Mouse (Mus musculus) erythroblast, embryonic 14.5 days (primary cell): ENCODE measurements around the gene Slc3a2. TPM values are rescaled to one million over a fixed set of nuclear protein-coding genes. Genes with fewer than 3 reads are reported as not detected.

Source experiments
- H3K27me3 ChIP-seq: 2 replicates; pipeline ENCODE4 v1.6.1; 2012; ENCODE audit warnings: inconsistent platforms; ENCODE audit not compliant: control insufficient read depth
- H3K36me3 ChIP-seq: 2 replicates; pipeline ENCODE4 v1.6.1; 2012; ENCODE audit warnings: mild to moderate bottlenecking, inconsistent platforms; ENCODE audit not compliant: control insufficient read depth
- H3K4me1 ChIP-seq: 2 replicates; pipeline ENCODE4 v1.6.1; 2012; ENCODE audit warnings: inconsistent platforms; ENCODE audit not compliant: control insufficient read depth
- H3K4me3 ChIP-seq: replicated peaks from 2 replicates; pipeline ENCODE3; 2012; ENCODE audit warnings: moderate library complexity, mild to moderate bottlenecking, inconsistent platforms
- H3K9me3 ChIP-seq: 2 replicates; pipeline ENCODE4 v1.6.1; 2012; ENCODE audit warnings: low read length, inconsistent platforms, mixed read lengths; ENCODE audit not compliant: control insufficient read depth
- GATA1 ChIP-seq: IDR thresholded peaks from 2 replicates; pipeline ENCODE4 v1.6.1; 2012; ENCODE audit warnings: low read length, inconsistent platforms, mixed read lengths
- TAL1 ChIP-seq: IDR thresholded peaks from 3 replicates; pipeline ENCODE4 v1.6.1; 2012; ENCODE audit warnings: low read length, inconsistent platforms, mixed read lengths
- polyA plus RNA-seq: library from polyadenylated mRNA; stranded (reverse); fragments of >175 nt; gene quantifications from 2 replicates; pipeline ENCODE4 v1.2.3, GENCODE M21; 2012

Slc3a2 gene
- polyA plus RNA-seq, 1 experiment: 33.5 TPM

DNA sequence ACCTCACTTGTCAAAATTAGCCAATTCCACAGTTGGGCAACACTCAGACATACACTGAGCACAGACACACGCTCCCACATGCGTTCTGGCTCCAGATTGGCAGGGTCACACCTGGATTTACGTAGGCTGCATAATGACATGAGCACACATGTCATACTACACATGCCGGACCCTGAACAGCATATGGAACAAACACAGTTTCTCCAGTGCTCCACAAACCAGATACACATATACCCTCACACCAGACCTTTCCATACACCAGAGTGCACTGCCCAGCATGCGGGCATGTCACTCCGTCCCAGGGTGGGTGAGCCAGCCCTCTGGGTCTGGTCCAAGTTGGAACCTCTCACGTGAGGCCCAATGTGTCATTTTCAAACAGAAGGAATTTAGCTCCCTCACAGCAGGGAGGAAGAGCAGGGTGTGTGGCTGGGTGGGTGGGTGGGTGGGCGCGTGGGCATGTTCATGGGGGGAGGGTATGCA lies 59.8 kb downstream of the Slc3a2 start, which contains the start of gene Chrm1:
Chrm1 (plus strand) TSS at position 430 of the 480 bp plus-strand sequence.
- no peak for TF ChIP-seq TAL1
- no peak for TF ChIP-seq GATA1
- H3K9me3 ChIP-seq: no peaks in the 10 kb centered on the region
- H3K4me3 ChIP-seq: no peak within 1 kb of the TSS
- H3K4me1 ChIP-seq: peaks cover 37% of the 10 kb centered on the region
- no peaks in the 10 kb centered on the region for H3K36me3 ChIP-seq
- peaks cover 35% of the 10 kb centered on the region for H3K27me3 ChIP-seq

DNA sequence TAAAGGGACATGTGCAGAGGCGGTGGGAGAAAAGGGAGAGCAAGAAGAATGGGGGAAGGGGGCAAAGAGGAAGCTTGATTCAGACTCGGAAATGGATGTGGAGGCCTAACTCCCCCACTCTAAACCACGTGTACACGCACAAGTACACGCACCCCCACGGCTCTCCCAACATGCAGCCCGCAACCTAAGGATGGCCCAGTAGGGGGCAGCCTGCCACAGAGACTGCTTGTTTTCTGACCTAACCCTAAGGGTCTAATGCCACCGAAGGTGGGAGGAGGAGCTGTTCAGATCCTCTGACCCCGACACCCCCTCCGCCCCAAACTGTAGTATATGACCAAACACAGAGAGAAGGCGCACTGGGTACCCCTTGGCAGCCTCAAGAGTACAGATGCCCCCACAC lies 60.8 kb downstream of the Slc3a2 start:
- H3K36me3 ChIP-seq: no peaks in the 10 kb centered on the region
- TF ChIP-seq TAL1 (no peak), GATA1 (no peak)
- peaks cover 35% of the 10 kb centered on the region for H3K27me3 ChIP-seq
- H3K4me3 ChIP-seq: peak overlapping the region; percentile 44
- H3K9me3 ChIP-seq: no peaks in the 10 kb centered on the region
- peaks cover 33% of the 10 kb centered on the region for H3K4me1 ChIP-seq

DNA sequence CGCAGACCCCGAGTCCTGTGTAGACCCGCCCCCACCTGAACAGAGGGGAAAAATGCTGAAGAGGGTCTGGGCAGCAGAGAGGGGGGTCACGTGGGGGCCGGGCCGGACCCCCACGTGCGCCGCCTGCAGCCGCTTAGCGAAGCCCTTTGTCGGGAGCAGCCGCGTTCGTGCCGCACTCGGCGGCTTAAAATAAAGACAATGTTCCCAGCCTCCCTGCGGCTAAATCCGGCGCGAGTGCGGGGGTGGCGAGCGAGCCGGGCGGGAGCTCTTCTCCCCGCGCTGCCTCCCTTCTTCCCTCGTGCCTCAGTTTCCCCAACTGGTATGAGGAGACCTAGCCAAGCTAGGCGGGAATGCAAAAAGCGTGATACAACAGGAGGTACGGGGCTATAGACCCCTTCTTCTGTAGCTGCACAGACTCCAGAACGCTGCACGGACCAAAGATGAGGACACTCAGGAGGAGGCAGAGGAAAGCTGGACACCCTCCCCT lies 61.3 kb downstream of the Slc3a2 start:
- Histone ChIP-seq H3K4me3 (peak overlapping the region; percentile 44), H3K27me3 (peaks cover 35% of the 10 kb centered on the region), H3K36me3 (no peaks in the 10 kb centered on the region), H3K4me1 (peaks cover 29% of the 10 kb centered on the region), H3K9me3 (no peaks in the 10 kb centered on the region)
- TF ChIP-seq TAL1: no peak
- TF ChIP-seq GATA1: no peak

Other genes with a start within 250 kb of the Slc3a2 start
- gene Slc22a8, start 132.1 kb downstream of the Slc3a2 start, polyA plus RNA-seq: 0.01 TPM in 1 of 2 replicates, not detected in the other
- gene Slc22a6, start 105.3 kb downstream of the Slc3a2 start, polyA plus RNA-seq: not detected in 2 replicates
- gene Chrm1, start 59.6 kb downstream of the Slc3a2 start, polyA plus RNA-seq: 0.01 TPM in 1 of 2 replicates, not detected in the other
- gene Wdr74, start 12.5 kb upstream of the Slc3a2 start, polyA plus RNA-seq: 1.7 and 2.5 TPM in 2 replicates
- gene 1700092M07Rik, start 17.3 kb upstream of the Slc3a2 start, polyA plus RNA-seq: not detected in 2 replicates
- 3.3 and 3.6 TPM in 2 replicates for gene Stx5a, start 18.0 kb upstream of the Slc3a2 start, polyA plus RNA-seq
- gene Nxf1, start 33.7 kb upstream of the Slc3a2 start, polyA plus RNA-seq: 2.9 and 3.0 TPM in 2 replicates
- gene Tmem223, start 47.6 kb upstream of the Slc3a2 start, polyA plus RNA-seq: 4.9 and 5.0 TPM in 2 replicates
- 10.3 and 14.4 TPM in 2 replicates for gene Tmem179b, start 51.1 kb upstream of the Slc3a2 start, polyA plus RNA-seq
- 4.1 and 4.7 TPM in 2 replicates for gene Taf6l, start 63.0 kb upstream of the Slc3a2 start, polyA plus RNA-seq
- gene Polr2g, start 75.2 kb upstream of the Slc3a2 start, polyA plus RNA-seq: 0.36 and 0.84 TPM in 2 replicates
- gene Zbtb3, start 79.2 kb upstream of the Slc3a2 start, polyA plus RNA-seq: 0.06 and 0.07 TPM in 2 replicates
- gene Ttc9c, start 96.0 kb upstream of the Slc3a2 start, polyA plus RNA-seq: 0.24 TPM in 2 replicates
- 8.6 and 10.2 TPM in 2 replicates for gene Hnrnpul2, start 96.6 kb upstream of the Slc3a2 start, polyA plus RNA-seq
- 0.10 TPM in 1 of 2 replicates, not detected in the other for gene AC129217.1, start 106.4 kb upstream of the Slc3a2 start, polyA plus RNA-seq
- gene Bscl2, start 114.1 kb upstream of the Slc3a2 start, polyA plus RNA-seq: 4.6 and 6.4 TPM in 2 replicates
- not detected in 2 replicates for gene Gng3, start 115.8 kb upstream of the Slc3a2 start, polyA plus RNA-seq
- gene Lrrn4cl, start 127.4 kb upstream of the Slc3a2 start, polyA plus RNA-seq: not detected in 2 replicates
- 19.4 and 19.7 TPM in 2 replicates for gene Ubxn1, start 148.1 kb upstream of the Slc3a2 start, polyA plus RNA-seq
- gene Uqcc3, start 157.6 kb upstream of the Slc3a2 start, polyA plus RNA-seq: 3.7 and 3.8 TPM in 2 replicates
- 0.01 and 0.03 TPM in 2 replicates for gene Lbhd1, start 160.4 kb upstream of the Slc3a2 start, polyA plus RNA-seq
- gene Gm49403, start 160.6 kb upstream of the Slc3a2 start, polyA plus RNA-seq: not detected in 2 replicates
- gene 1810009A15Rik, start 165.5 kb upstream of the Slc3a2 start, polyA plus RNA-seq: 6.6 and 7.7 TPM in 2 replicates
- gene Gm49416, start 165.6 kb upstream of the Slc3a2 start, polyA plus RNA-seq: not detected in 2 replicates
- 3.1 and 3.7 TPM in 2 replicates for gene Ints5, start 169.6 kb upstream of the Slc3a2 start, polyA plus RNA-seq
- gene Ganab, start 174.7 kb upstream of the Slc3a2 start, polyA plus RNA-seq: 1.9 and 2.5 TPM in 2 replicates
- 15.8 and 16.4 TPM in 2 replicates for gene B3gat3, start 197.0 kb upstream of the Slc3a2 start, polyA plus RNA-seq
- 0.42 and 0.57 TPM in 2 replicates for gene Rom1, start 206.0 kb upstream of the Slc3a2 start, polyA plus RNA-seq
- 1.3 and 1.4 TPM in 2 replicates for gene Eml3, start 206.2 kb upstream of the Slc3a2 start, polyA plus RNA-seq
- 2.2 and 3.4 TPM in 2 replicates for gene Mta2, start 218.5 kb upstream of the Slc3a2 start, polyA plus RNA-seq
- gene Tut1, start 230.5 kb upstream of the Slc3a2 start, polyA plus RNA-seq: 1.6 TPM in 2 replicates
- 5.4 and 8.2 TPM in 2 replicates for gene Eef1g, start 243.7 kb upstream of the Slc3a2 start, polyA plus RNA-seq